Mouse (Mus musculus) neural tube, embryonic 15.5 days (tissue): ENCODE results near the gene Slc35f1. TPM values are rescaled to one million over a fixed set of nuclear protein-coding genes. Genes with fewer than 3 reads are reported as not detected.

Experiments
- ATAC-seq: fragments of 200-750 bp; cut with Nextera tagmentation; 2 replicates; pipeline ENCODE4 v1.8.0; 2017; ENCODE audit warnings: mild to moderate bottlenecking, moderate TSS enrichment, moderate library complexity; ENCODE audit not compliant: low FRiP score
- H3K27ac ChIP-seq: fragments of 300-500 bp; sonication (generic); replicated peaks from 2 replicates; pipeline ENCODE4 v1.5.1; 2015; ENCODE audit warnings: mild to moderate bottlenecking, inconsistent platforms
- H3K27me3 ChIP-seq: fragments of 300-500 bp; sonication (generic); replicated peaks from 2 replicates; pipeline ENCODE4 v1.6.1; 2015; ENCODE audit warnings: inconsistent platforms
- H3K36me3 ChIP-seq: fragments of 300-500 bp; sonication (generic); 2 replicates; pipeline ENCODE4 v1.6.1; 2015; ENCODE audit warnings: inconsistent platforms
- H3K4me1 ChIP-seq: fragments of 300-500 bp; sonication (generic); 2 replicates; pipeline ENCODE4 v1.6.1; 2015; ENCODE audit warnings: inconsistent platforms
- H3K4me2 ChIP-seq: fragments of 300-500 bp; sonication (generic); 2 replicates; pipeline ENCODE4 v1.6.1; 2015; ENCODE audit warnings: inconsistent platforms, mild to moderate bottlenecking, moderate library complexity
- H3K4me3 ChIP-seq: fragments of 300-500 bp; sonication (generic); replicated peaks from 2 replicates; pipeline ENCODE4 v1.5.1; 2015; ENCODE audit warnings: mild to moderate bottlenecking, inconsistent platforms
- H3K9ac ChIP-seq: fragments of 300-500 bp; sonication (generic); replicated peaks from 2 replicates; pipeline ENCODE4 v1.6.1; 2015; ENCODE audit warnings: mild to moderate bottlenecking, inconsistent platforms
- H3K9me3 ChIP-seq: fragments of 300-500 bp; sonication (generic); replicated peaks from 2 replicates; pipeline ENCODE4 v1.6.1; 2016; ENCODE audit warnings: inconsistent platforms
- WGBS: fragments of 180-500 bp; shearing (Covaris S2); methylation state at CpG from one replicate; pipeline ENCODE4 v1.1.7; 2015; ENCODE audit warnings: mixed read lengths; 5-methylcytosine and 5-hydroxymethylcytosine counted together
- polyA plus RNA-seq: library from polyadenylated mRNA; unstranded; fragments of >200 nt; fragmentation: Nextera tagmentation; extraction: Ambion mirVana; gene quantifications from 2 replicates; pipeline ENCODE4 v1.2.1, GENCODE M21; 2015

Slc35f1 gene
- polyA plus RNA-seq, 1 experiment from 2014 or later, result 36.0 TPM

- Histone ChIP-seq H3K27me3 (no peaks in the 10 kb centered on the region), H3K4me2 (no peak overlapping the region), H3K4me1 (no peaks in the 10 kb centered on the region), H3K9ac (no peak overlapping the region), H3K27ac (no peak overlapping the region), H3K9me3 (no peaks in the 10 kb centered on the region), H3K4me3 (no peak overlapping the region), H3K36me3 (no peaks in the 10 kb centered on the region)
- no peak for ATAC-seq
Measured at GRCm38 (mm10) chr10:53045931-53046330, 355.6 kb downstream of the Slc35f1 start.

DNA sequence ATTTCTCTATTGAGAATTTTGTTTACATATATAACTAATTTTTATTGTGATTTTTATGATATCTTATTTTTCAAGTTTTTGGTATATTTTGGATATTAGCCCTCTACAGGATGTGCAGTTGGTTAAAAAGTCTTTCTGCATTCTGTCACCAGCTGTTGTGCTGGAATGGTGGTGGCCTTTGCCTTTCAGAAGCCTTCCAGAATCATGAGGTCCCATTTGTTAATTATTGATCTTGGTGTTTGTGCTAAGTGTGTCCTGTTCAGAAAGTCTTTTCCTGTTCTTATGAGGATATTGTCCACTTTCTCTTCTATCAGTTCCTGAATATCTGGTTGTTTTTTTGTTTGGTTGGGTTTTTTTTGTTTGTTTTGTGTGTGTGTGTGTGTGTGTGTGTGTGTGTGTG, 362.2 kb downstream of the Slc35f1 start:
- Histone ChIP-seq H3K9ac (no peak overlapping the region), H3K9me3 (no peaks in the 10 kb centered on the region), H3K4me1 (no peaks in the 10 kb centered on the region), H3K36me3 (no peaks in the 10 kb centered on the region), H3K4me3 (no peak overlapping the region), H3K27ac (no peak overlapping the region), H3K4me2 (no peak overlapping the region), H3K27me3 (no peaks in the 10 kb centered on the region)
- ATAC-seq, result no peak

- WGBS, result 92% methylated on average over 2 of the region's 2 CpGs
- Histone ChIP-seq H3K27me3 (no peaks in the 10 kb centered on the region), H3K9me3 (no peaks in the 10 kb centered on the region)
Measured at GRCm38 (mm10) chr10:53060745-53061144, 370.4 kb downstream of the Slc35f1 start.

DNA sequence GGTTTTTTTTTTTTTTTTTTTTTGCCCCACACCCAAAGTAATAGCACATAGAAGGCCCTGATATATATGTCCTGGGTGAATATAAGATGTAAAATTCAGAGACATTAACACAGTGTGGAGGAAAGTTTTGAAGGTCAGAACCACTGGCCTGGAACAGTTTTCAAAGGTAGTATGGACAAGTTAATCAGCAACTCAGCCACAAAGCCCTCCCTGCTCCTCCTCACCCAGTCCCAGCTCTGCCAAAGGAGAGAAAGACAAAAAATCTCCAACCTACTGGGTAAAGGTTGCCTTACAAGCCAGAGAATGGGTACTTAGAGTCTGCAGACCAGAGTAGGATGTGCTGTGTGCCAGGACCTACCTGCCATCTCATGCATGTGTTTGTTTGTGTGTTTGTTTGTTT, 372.4 kb downstream of the Slc35f1 start:
- H3K36me3 ChIP-seq, result peaks cover 3% of the 10 kb centered on the region; the same call in 1 of the 2 replicates
- H3K4me2 ChIP-seq, result no peak overlapping the region
- H3K9ac ChIP-seq, result no peak overlapping the region
- no peaks in the 10 kb centered on the region for H3K4me1 ChIP-seq
- no peaks in the 10 kb centered on the region for H3K27me3 ChIP-seq
- no peak overlapping the region for H3K4me3 ChIP-seq
- no peaks in the 10 kb centered on the region for H3K9me3 ChIP-seq
- H3K27ac ChIP-seq, result no peak overlapping the region
- no peak for ATAC-seq

More at GRCm38 (mm10) chr10:53060745-53061144, 370.4 kb downstream of the Slc35f1 start:
- no peak overlapping the region for H3K4me3 ChIP-seq
- no peak overlapping the region for H3K9ac ChIP-seq
- H3K36me3 ChIP-seq, result peaks cover 3% of the 10 kb centered on the region; the same call in 1 of the 2 replicates
- no peak overlapping the region for H3K4me2 ChIP-seq
- no peak for ATAC-seq
- no peak overlapping the region for H3K27ac ChIP-seq
- H3K4me1 ChIP-seq, result no peaks in the 10 kb centered on the region

GRCm38 (mm10) chr10:53087811-53088210, 397.5 kb downstream of the Slc35f1 start:
- no peak overlapping the region for H3K4me2 ChIP-seq
- H3K9ac ChIP-seq, result no peak overlapping the region
- H3K36me3 ChIP-seq, result no peaks in the 10 kb centered on the region
- no peak for ATAC-seq
- 78% methylated on average over 1 of the region's 1 CpGs for WGBS
- no peaks in the 10 kb centered on the region for H3K9me3 ChIP-seq
- H3K4me3 ChIP-seq, result no peak overlapping the region
- no peak overlapping the region for H3K27ac ChIP-seq
- H3K27me3 ChIP-seq, result no peaks in the 10 kb centered on the region
- no peaks in the 10 kb centered on the region for H3K4me1 ChIP-seq

GRCm38 (mm10) chr10:53091525-53091924, 401.2 kb downstream of the Slc35f1 start:
- H3K4me2 ChIP-seq, result no peak overlapping the region
- WGBS, result 37% methylated on average over 4 of the region's 4 CpGs
- no peak overlapping the region for H3K9ac ChIP-seq
- H3K9me3 ChIP-seq, result no peaks in the 10 kb centered on the region
- H3K4me3 ChIP-seq, result no peak overlapping the region
- no peaks in the 10 kb centered on the region for H3K27me3 ChIP-seq
- H3K27ac ChIP-seq, result no peak overlapping the region
- peak; percentile 45; the same call in 1 of the 2 replicates for ATAC-seq
- H3K4me1 ChIP-seq, result no peaks in the 10 kb centered on the region
- no peaks in the 10 kb centered on the region for H3K36me3 ChIP-seq

DNA sequence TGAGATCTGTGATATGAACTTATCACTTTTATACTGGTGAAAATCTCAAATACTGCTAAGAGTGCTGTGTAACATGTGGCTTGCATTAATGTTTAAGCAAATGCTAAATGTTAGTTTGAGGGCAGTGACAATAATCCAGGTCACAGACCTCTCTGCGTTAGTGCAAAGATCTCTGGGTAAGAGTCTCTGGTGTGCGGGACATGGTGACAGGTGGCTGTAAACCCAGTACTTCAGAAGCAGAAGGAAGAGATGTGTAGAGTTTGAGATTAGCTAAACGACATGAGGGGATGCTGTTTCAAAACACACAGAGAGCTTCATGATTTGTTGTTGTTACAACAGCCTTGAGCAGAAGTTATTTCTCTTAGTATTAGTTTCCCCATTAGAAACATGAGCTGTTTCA, 406.1 kb downstream of the Slc35f1 start:
- Histone ChIP-seq H3K27me3 (no peaks in the 10 kb centered on the region), H3K4me3 (no peak overlapping the region), H3K4me1 (no peaks in the 10 kb centered on the region), H3K9me3 (no peaks in the 10 kb centered on the region), H3K27ac (no peak overlapping the region), H3K36me3 (no peaks in the 10 kb centered on the region), H3K9ac (no peak overlapping the region), H3K4me2 (no peak overlapping the region)
- 83% methylated on average over 3 of the region's 3 CpGs for WGBS
- no peak for ATAC-seq

DNA sequence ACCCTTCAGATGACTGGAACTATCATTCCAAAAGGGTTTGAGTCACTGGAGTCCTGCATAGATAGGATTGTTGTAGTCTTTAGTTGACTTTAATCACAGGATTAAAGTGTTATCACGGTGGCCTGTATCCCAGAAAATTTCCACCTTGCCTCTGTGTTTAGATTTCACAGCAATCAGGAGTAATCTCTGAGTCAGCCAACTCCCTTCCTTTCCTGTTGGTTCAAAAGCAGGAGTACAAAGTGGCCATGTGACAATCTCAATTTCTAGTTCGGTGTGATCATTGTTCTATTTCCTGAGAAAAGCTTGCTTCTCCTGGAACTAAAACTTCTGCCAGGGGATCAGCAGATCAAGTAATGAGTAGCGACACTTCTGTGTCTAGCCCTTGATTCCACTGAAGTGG, 410.5 kb downstream of the Slc35f1 start:
- WGBS, result 92% methylated on average over 3 of the region's 3 CpGs
- Histone ChIP-seq H3K27ac (no peak overlapping the region), H3K9me3 (no peaks in the 10 kb centered on the region), H3K4me2 (no peak overlapping the region), H3K4me1 (0 out of 2 replicates have a peak, but pooled peaks cover 3% of the 10 kb centered on the region), H3K9ac (no peak overlapping the region), H3K27me3 (no peaks in the 10 kb centered on the region), H3K36me3 (no peaks in the 10 kb centered on the region), H3K4me3 (no peak overlapping the region)
- no peak for ATAC-seq

GRCm38 (mm10) chr10:53101412-53101811, 411.1 kb downstream of the Slc35f1 start:
- no peak for ATAC-seq
- Histone ChIP-seq H3K9ac (no peak overlapping the region), H3K9me3 (no peaks in the 10 kb centered on the region), H3K4me1 (0 out of 2 replicates have a peak, but pooled peaks cover 3% of the 10 kb centered on the region), H3K4me2 (no peak overlapping the region), H3K36me3 (no peaks in the 10 kb centered on the region), H3K27ac (no peak overlapping the region), H3K4me3 (no peak overlapping the region), H3K27me3 (no peaks in the 10 kb centered on the region)
- WGBS, result 54% methylated on average over 2 of the region's 2 CpGs

DNA sequence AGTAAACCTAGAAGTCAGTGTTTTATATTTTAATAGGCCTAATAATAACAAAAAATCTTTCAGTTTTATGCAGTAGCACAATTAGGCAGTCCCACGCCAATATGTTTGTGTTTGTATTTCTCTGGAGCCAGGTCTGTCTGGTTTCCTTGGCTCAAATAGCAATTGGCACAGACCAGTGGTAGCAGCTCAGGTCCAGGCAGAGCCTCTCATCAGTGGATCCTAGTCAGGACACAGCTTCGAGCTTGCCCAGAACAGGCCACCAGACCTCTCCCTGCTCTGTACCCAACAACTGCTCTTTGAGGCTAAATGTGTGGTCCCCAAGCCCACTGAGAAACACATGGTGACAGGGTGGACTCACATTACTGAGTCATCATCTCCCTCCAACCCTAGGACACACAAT, 412.1 kb downstream of the Slc35f1 start:
- H3K36me3 ChIP-seq, result no peaks in the 10 kb centered on the region
- ATAC-seq, result no peak
- no peak overlapping the region for H3K27ac ChIP-seq
- H3K4me3 ChIP-seq, result no peak overlapping the region
- H3K9ac ChIP-seq, result no peak overlapping the region
- H3K4me2 ChIP-seq, result no peak overlapping the region
- 0 out of 2 replicates have a peak, but pooled peaks cover 3% of the 10 kb centered on the region for H3K4me1 ChIP-seq
- no peaks in the 10 kb centered on the region for H3K9me3 ChIP-seq
- no peaks in the 10 kb centered on the region for H3K27me3 ChIP-seq
- 86% methylated on average over 2 of the region's 2 CpGs for WGBS

DNA sequence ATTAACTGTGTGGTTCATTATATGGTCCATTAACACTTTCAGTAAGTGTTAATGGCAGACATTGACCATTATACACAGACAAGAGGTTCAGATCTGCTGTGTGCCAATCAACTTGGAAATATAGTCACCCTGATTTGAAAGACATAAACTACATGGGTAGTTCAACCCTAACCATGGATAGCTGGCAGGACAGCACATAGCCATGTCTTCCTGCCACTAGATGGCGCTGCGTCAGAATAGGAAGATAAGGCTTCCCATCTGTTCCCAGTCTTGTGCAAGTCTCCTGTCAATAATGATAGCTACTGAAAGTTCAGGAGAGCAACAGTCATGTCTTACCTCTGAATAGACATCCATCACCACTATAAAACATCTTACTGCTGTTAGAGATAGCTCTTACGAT, 424.7 kb downstream of the Slc35f1 start:
- Histone ChIP-seq H3K4me2 (no peak overlapping the region), H3K36me3 (no peaks in the 10 kb centered on the region), H3K27ac (no peak overlapping the region), H3K9me3 (no peaks in the 10 kb centered on the region), H3K4me1 (peaks cover 5% of the 10 kb centered on the region; the same call in 1 of the 2 replicates), H3K4me3 (no peak overlapping the region), H3K27me3 (no peaks in the 10 kb centered on the region), H3K9ac (no peak overlapping the region)
- whole genome bisulfite sequencing, result 25% methylated on average over 3 of the region's 3 CpGs
- peak; percentile 53 for ATAC-seq

- Histone ChIP-seq H3K9ac (no peak overlapping the region), H3K4me1 (peaks cover 5% of the 10 kb centered on the region; the same call in 1 of the 2 replicates), H3K27me3 (no peaks in the 10 kb centered on the region), H3K27ac (peak overlapping the region; percentile 14; the same call in 1 of the 2 replicates), H3K36me3 (no peaks in the 10 kb centered on the region), H3K9me3 (no peaks in the 10 kb centered on the region), H3K4me3 (no peak overlapping the region), H3K4me2 (no peak overlapping the region)
- WGBS, result 38% methylated on average over 7 of the region's 7 CpGs
- ATAC-seq, result peak; percentile 70
Measured at GRCm38 (mm10) chr10:53115673-53116398, 425.5 kb downstream of the Slc35f1 start.
